Mouse (Mus musculus) layer of hippocampus, adult 11-12 months (tissue): Measurements from ENCODE around the gene Eif3l.
A peak's percentile ranks its signal among the peaks of the same experiment; 100 is the strongest.

Experiments used
- DNase-seq: peaks from one replicate; pipeline ENCODE4 v3.0.0; 2022; ENCODE audit warnings: low spot score

Gene Eif3l

DNA sequence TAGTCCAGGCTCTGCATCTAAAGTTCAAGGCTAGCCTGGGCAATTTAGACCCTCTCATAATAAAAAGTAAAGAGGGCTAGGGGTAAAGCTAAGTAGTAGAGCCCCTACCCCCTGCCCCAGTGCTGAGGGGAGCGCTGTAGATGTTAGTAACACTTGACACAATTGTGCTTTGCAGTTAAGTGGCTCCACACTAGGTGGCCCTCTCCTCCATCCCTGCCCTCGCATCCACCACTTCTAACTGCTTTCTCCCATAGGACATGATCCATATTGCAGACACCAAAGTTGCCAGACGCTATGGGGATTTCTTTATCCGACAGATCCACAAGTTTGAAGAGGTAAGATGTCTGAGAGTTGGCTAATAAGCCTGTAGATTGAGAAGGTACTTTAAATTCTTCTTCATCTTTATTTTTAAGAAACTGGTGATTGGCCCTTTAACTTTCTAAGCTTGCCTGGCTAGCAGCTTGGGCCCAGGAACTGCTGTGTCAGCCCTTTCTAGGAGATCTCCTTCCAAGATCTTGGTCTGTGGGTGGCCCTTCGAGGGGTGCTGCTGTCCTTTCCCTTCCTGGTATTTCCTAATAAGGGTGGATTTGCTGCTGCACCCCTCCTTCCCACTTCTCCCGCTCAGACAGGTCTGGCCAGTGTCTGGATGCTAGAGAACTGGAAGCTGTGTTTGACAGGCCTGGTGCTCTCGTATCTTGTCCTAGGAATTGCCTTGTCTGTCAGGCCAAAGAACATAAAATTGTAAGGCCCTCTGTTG, 18.3 kb downstream of the Eif3l start:
- peak; percentile 70 for DNase-seq

DNA sequence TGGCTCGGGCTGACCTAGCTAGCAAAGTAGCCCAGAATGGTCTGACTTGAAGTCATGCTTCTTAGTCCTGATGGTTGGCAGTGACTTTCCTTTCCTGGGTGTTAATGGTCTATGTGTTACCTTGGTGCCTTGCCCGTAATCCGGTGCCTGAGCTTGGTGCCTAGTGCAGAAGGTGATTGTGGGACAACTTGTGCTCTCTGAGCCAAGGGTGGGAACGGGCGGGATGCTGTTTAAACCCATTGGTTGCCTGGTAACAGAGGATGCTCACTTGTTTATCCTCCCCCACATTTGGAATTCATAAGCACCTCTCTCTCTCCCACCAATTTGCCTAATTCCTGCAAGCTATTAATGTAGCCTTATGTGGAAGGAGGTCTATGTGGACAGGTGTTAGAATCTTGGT, 20.5 kb downstream of the Eif3l start:
- no peak for DNase-seq

DNA sequence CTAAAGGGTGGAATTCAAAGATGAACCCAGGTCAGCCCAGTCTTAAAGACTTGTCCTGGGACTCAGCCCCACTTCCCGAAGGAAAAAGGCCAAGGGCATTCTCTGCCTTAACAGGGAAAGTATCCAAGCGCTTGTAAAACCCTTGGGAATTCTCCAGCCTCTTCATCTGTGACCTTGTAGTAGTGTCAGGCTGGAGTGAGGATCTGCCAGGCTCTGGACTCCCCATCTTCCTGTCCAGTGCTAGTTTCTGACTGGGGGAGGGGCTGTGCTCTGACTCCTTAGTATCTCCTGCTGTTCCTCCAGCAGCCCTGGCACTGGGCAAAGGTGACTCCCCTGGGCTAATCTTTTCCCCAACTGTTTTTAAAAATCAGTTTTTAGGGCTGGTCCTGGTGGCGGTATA, 21.6 kb downstream of the Eif3l start:
- DNase-seq, result no peak

DNA sequence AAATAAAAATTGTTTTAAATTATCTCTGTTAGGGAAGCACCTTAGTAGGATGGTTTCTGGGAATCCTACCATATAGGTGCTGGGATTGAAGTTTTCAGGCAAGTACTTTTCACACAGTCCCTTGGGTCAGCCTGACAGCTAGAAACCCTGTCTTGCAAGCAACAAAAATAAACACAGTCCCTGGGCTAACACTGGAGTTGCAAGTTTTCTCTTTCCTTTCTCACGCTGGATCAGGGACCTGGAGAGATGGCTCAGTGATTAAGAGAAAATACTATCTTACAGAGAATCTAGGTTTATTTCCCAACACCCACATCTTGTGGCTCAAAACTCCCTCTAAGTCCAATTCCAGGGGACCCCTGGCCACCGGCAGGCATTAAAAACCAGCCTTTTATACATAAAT, 22.2 kb downstream of the Eif3l start:
- no peak for DNase-seq

DNA sequence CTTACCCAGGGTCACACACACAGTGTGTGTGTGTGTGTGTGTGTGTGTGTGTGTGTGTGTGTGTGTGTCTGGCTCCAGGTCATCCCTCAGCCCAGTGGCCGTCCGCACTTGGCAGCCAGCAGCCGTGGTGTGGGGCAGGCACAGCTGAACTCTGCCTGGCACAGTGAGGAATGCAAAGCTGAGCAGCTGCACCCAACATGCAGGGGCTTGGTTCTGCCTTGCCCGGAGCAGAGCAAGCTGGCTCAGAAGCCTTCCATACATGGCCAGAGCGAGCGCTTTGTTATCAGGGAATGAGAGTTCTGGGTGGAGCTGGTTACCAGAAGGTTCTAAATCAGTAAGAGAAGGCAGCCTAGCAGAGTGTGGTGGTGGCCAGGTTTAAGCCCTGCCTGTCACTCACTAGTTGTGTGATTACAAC, 22.6 kb downstream of the Eif3l start:
- peak; percentile 72 for DNase-seq

DNA sequence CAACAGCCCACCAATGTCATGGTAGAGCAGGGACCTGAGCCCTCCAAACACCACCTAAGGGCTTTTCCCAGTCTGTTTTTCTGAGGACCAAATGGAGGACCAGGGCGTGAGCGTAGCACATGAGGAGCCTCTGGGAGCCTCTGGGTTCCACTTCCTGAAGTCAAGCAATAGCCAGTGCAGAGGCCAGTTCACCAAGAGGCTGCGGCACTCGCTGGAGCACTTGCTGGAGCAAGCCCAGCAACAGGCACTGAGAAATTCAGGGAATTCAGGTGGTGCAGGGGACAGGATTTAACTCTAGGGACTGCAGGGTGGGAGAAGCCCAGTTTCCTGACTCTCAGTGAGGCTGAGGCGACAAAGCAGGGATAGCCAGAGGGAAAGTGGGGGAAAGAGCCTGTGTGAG, 23.2 kb downstream of the Eif3l start:
- no peak for DNase-seq

DNA sequence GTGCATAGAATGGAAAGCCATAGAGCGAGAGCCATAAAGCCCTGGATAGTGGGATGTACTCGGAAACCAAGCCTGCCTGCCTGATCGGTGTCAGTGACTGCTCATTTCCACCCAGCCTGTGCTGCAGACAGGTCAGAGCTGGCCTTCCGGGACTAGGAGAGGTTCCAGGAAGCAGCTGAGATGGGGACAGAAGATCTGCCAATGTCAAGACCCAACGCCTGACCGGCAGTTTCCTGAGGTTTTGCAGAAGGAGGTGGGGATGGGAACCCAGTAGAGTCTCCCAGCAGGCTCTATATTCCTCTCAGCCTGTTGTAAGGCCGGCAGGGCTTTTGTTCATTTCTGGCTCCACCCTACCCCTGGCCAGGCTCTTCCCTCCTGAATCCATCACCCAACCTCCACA, 23.9 kb downstream of the Eif3l start:
- no peak for DNase-seq

DNA sequence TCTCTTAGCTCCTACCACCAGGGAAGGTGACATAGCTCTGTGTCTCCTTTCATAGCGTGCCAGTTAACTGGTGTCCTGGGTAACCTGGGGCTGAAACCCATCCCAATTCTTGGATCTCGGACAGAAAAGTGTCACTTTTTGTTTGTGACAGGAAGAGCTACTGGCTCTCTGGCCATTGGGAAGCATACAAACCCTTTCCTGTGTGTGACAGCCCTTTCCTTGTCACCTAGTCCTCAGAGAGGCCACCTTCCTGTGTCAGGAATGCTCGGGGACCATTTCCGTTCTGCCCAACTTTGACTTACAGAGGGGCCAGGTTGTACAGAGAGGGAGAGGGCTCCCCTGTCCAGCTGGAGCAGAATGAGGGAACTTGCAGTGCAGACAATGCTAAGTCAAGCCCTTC, 24.5 kb downstream of the Eif3l start:
- DNase-seq, result no peak

DNA sequence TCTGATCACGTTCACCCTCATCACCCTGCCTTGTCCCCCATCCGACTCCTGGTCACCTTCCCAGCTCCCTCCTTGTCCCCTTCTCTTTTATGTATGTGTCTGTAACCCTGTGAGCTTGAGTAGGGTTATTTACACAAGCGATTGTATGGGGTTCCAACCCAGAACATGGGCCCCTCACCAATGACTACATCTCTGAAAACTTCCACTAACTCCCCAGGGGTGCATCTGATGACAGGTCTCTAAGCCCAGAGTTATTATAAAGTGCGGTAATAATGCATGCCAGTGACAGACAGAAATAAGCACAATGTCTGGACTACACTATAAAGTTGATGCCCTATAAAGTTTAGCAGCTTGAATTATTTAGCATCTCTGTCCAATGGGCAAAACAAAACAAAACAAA, 25.4 kb downstream of the Eif3l start:
- DNase-seq, result no peak

DNA sequence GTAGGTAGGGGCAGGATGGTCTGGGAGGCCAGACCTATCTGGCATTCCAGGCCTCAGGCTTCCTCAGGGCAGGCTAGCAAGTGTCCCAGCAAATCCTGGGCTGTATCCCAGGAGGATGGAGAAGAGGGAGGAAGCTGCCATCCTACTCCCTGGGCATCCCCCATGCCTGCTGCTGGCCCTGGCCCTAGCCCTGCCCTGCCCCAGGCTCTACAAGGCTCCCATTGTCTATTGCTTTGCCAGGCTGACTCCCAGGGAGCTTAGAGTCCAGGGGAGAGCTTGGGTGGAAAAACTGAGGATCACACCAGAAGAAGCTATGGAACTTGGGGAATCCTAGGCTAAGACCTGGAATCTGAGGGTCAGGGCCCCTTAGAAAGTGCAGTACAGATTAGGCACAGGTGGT, 26.6 kb downstream of the Eif3l start:
- peak; percentile 41 for DNase-seq

DNA sequence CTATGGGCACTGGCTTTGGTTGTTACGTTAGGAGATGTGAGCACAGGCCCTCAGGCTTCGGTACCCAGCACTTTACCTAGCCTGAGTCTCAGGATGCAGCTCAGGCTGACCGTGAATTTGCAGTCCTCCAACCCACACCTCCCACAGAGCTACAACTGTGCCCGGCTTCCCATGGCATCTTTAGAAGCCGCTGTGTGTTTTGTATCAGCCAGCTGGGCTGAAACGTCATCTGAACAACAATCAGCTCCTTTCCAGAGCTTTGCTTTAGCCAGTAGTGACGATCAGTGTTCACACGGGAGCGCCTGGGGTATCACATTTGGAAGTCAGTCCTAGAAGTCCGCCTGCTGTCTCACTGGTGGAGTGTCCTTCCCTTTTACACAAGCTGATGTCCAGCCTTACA, 28.3 kb downstream of the Eif3l start:
- DNase-seq, result peak; percentile 40

DNA sequence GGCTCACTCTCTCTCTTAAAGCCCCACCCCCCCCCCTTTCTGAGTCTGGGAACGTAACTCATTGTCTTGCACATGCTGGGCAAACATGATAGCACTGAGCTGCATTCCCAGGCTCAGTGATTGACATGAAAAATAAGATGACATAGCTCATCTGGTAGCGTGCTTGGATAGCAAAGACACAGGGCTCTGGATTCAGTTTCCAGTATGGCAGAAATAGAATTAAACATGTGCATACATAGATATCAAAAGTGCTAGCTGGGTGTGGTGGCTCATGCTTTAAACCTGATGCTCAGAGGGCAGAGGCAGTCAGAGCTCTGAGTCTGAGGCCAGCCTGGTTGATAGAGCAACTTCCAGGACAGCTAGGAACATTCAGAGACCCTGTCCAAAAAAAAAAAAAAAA, 30.8 kb downstream of the Eif3l start:
- DNase-seq, result no peak

DNA sequence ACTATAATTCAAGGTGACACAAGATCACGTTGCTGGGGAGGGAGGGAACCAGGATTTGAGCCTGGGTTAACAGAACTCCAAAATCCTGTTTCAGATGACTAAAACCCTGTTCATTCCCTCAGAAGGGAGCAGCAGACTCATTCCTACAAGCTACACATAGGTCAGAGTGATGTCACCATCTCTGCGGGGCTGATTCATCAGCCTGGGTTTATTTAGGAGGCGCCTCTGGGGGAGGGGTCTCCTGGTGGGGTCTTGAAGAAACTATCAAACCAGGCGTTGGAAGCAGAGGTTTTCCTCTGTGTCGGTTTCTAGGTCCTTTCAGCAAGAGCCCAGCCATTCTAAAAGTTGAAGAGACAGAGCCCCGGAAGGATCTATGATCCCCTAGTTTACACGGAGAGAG, 33.0 kb downstream of the Eif3l start:
- no peak for DNase-seq

DNA sequence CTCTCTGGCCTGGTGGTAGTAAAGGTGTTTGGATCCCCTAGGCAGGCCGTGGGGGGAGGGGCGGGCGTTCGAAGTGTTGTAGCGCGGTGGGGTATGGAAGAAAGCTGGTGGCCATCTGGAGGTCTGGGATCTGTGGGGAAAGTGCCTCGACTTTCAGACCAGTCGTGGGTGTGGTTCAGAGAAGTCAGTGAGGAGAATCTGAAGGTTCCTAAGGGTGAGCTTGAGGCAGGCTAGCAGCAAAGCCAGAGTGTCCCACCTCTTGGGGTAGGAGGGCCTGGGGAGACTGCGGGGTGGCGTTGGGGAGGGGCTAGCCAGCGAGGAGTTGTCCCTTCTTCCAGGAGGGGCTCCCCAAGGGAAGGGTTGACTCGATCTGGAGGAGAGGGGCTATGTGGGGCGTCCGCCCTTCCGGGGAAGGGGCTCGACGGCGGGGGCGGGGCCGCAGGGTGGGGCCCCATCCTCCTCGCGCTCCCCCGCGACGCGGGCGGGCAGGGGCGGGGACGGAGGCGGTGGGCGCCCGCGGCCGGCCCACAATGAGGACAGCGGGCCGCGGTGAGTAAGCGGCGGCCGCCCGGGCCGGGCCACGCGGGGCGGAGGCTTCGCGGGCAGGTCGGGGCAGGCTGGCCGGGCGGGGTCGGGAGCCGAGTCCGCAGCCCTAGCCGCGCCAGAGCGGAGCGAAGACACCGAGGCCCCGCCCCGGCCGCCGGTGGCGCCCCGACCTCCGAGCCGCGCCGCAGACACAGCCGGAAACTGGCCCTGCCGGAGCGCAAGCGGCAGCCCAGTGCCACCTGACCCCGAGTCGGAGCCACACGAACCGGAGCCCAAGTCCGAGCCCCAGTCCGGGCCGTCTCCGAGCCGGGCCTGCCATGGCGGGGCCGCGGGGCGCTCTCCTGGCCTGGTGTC, 33.7 kb downstream of the Eif3l start, which contains the start of gene Micall1:
TSS of gene Micall1 (plus strand) at position 478 of the 900 bp plus-strand sequence.
- DNase-seq, result peak; percentile 50

DNA sequence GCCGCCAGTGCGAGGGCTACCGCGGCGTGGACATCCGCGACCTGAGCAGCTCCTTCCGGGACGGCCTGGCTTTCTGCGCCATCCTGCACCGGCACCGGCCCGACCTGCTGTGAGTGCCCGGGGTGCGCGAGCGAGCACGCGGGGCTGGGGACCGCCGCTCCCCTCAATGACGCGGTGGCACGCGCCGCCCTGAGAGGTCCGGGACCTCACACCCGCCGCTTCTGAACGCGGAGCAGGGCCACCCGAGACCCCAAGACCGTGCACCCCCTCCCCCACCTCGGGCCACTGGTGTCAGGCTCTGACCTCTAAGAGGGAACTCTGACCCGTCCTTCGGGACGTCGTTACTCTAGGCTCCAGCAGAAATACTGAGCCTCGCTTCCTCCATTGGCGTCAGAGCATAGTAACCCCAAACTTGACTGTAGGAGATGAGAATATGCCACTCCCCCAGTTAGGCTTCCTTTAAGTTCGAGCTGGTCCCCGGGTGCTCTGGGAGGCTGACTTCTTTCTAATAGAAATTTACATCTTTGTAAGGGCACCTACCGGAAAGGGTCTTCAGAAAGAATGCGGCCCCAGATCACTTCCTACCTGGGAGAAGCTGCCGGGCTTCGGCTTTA, 34.4 kb downstream of the Eif3l start:
- DNase-seq, result peak; percentile 32

DNA sequence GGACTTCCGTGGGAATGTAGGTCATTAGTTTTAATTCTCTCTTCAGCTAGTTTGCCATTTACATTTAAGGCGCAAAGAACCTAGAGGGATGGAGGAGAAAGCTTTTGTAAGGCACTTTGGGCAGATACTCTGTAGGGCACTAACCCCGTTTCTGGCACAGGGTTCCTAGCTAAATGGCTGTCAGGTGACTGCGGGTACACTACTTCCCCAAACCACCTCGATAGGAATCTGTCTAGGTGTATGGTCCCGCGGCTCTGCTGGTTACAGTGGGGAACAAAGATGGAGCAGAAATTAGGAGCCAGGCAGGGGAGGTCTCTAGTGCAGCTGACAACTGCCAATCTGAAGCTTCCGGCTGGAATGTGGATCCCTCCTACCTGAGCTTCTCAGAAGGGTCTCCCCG, 35.1 kb downstream of the Eif3l start:
- DNase-seq, result no peak

DNA sequence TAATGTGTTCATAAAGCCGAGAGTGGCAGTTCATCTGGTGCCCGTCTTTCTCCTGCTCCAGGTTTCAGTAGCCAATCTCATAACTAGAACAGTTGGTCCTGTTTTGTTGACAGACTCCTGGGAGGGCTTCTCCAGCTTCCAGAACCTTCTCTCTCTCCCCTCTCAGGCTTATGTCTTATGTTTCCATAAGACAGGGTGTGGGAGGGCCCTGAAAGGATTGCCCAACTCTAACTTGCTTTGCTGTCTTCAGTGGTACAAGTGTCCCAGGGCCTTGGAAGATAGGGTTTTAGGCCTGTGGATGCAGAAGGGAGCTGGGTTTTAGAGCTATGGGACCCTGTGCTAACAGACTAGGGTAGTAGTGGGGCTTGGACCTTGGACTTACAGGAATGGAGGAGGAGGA, 35.5 kb downstream of the Eif3l start:
- no peak for DNase-seq

DNA sequence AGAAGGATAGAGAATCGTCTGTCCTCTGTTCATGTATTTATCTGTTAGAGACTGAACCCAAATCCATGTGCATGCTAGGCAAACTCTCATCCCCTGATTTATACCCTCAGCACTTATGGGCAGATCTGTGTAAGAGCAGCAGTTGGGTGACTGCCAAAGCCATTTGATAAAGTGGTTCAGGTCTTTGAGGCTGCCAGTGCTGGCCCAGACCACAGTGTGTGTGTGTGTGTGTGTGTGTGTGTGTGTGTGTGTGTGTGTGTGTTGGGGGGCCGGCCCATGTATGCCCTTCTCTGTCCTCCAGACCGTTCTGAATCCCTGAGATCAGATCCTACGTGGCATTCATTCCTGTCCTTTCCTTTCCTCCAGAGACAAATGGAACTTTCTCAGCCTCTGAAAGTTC, 36.8 kb downstream of the Eif3l start:
- no peak for DNase-seq

DNA sequence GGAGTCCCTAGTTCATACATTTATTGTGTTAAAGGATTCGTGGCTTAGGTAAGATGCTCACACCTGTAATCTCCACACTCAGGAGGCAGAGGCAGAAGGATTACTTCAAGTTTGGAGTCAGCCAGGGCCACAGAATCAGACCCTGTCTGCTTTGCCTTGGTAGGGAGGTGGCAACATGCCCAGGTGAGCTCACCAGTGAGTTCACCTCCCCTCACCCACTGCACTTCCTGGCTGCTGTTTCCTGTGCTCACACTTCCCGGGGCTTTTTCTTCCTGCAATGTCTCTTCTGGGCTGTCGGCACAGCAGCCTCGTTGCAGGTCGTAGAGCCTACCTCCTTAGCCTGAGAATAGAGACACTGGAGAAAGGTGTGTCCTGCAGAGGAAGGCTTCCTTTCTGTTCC, 40.3 kb downstream of the Eif3l start:
- DNase-seq, result no peak

DNA sequence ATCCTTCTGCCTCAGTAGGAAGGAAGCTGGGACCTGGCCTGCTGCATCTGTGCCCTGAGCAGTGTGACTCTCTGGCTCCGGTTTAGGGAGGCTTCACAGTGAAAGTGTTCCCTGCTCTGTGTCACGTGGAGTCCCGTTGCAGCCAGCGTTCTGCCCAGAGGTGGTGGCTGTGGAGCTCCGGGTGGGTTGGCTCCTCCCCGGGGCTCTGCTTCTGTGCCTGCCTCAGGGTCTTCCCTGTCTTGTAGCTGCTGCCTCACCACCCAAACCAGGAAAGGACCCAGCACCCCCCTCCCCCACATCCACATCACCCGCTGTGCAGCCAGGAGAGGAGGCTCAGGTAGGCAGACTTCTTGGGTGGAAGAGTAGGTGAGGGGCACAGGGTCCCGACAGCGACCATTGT, 44.5 kb downstream of the Eif3l start:
- no peak for DNase-seq

DNA sequence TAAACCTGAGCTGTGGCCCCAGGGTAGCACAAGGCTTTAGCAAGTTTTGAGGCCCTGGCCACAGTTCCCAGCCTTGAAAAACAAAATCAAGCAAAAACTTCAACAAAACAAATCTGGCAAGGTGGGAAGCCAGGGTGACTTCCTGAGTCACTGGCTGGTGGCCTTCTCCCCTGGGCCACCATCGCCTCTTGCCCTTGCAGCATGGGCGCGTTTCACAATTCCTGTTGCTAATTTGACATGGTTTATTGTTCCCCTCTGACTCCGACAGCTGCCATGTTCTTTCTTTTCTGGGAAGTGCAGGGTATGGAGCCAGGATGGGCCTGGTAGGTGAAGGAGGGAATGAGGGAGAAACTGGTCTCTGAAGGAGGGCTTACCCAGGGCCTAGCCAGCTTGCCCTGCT, 47.1 kb downstream of the Eif3l start:
- DNase-seq, result no peak

DNA sequence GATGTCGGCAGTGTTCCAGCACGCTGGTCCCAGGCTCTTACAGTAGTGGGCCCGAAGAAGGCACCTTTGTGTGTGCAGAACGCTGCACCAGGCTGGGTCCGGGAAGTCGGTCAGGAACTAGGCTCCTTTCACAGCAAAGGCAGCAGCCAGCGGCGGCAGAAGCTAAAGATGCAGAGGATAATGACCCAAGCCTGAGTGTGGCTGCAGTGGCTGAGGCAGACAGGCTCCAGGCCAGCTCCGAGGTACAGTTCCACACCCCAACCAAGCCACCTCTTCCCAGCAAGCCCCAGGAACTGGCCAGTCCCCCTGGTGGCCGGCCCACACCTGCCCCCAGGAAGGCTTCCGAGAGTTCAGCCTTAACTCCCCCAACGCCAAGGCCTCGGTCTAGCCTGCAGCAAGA, 47.6 kb downstream of the Eif3l start:
- DNase-seq, result no peak

DNA sequence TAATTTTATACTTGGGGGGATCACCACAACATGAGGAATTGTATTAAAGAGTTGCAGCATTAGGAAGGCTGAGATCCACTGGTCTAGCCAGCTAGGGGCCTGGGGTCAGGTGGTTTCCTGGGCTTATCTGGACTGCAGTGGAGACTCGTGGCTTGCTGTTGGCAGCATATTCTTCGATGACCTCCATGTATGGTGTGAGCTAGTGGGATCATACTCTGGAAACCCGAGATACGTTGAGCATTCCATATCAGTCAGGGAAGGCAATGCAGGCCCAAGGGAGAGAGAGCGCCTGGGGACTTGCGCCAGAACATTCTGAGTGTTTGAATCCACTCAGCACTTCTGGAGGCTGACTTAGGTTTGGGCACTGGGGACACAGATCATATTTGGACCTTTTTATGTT, 48.8 kb downstream of the Eif3l start:
- no peak for DNase-seq
